ENCODE assay signal across 8 mouse cellular contexts in genomic region chr6:143099281-143099680, GRCm38 (mm10). TPM values are rescaled to one million over a fixed set of nuclear protein-coding genes. Genes with fewer than 3 reads are reported as not detected.
DNase-seq lines count a peak whose midpoint lies in the region; ATAC-seq and TF ChIP-seq lines count a peak whose summit lies in the region.

No protein-coding gene starts in this region.

- peak overlapping the region; percentile 91 for H3K9ac ChIP-seq in heart, embryonic 13.5 days

- H3K4me2 ChIP-seq in heart, embryonic 13.5 days, result peak overlapping the region; percentile 83

- H3K27me3 ChIP-seq in G1E (ENCODE audit: insufficient read depth, low read length), result no peaks in the 10 kb centered on the region
- no peaks in the 10 kb centered on the region; the same call in 1 of the 2 replicates for H3K27me3 ChIP-seq in heart, embryonic 13.5 days (replicated peaks)

- H3K9me3 ChIP-seq in G1E (replicated peaks), result no peaks in the 10 kb centered on the region
- H3K9me3 ChIP-seq in heart, embryonic 13.5 days, result peaks cover 5% of the 10 kb centered on the region; the same call in 1 of the 2 replicates

- 0% methylated on average over 20 of the region's 32 CpGs for WGBS in heart, embryonic 13.5 days

- peaks cover 39% of the 10 kb centered on the region for H3K4me1 ChIP-seq in G1E (ENCODE audit: insufficient read depth, low read depth, low read length)
- peaks cover 21% of the 10 kb centered on the region for H3K4me1 ChIP-seq in heart, embryonic 13.5 days

- no peak; the same call in 1 of the 2 replicates for TF ChIP-seq CTCF in left cerebral cortex, adult 2 months (IDR thresholded peaks at IDR 0.05)
- no peak for TF ChIP-seq CTCF in G1E (IDR thresholded peaks at IDR 0.05; ENCODE audit: low read depth, low read length)
- TF ChIP-seq CTCF in layer of hippocampus, adult 2 months (conservative IDR thresholded peaks at IDR 0.05), result peak; percentile 20; the same call in 1 of the 2 replicates

- peak; percentile 43 for ATAC-seq in G1E (ENCODE audit: extremely low read depth, insufficient number of reproducible peaks, low FRiP score, poor library complexity, severe bottlenecking)
- ATAC-seq in common myeloid progenitor, adult 5-6 weeks (replicated peaks; ENCODE audit: low read depth, poor library complexity, severe bottlenecking), result peak; percentile 41
- ATAC-seq in heart, embryonic 13.5 days (ENCODE audit: extremely low read depth, insufficient number of reproducible peaks, low FRiP score, low TSS enrichment), result peak; percentile 58
- peak; percentile 32; the same call in 1 of the 2 replicates for ATAC-seq in megakaryocyte-erythroid progenitor cell, adult 5-6 weeks (replicated peaks; ENCODE audit: low FRiP score, low TSS enrichment, poor library complexity, severe bottlenecking)

- DNase-seq in left cerebral cortex, adult 2 months (ENCODE audit: extremely low spot score in 1 of 2, low spot score in 2 of 2), result peak; percentile 36 to 59
- no peak for DNase-seq in left cerebral cortex, adult 11 months (ENCODE audit: low spot score)
- DNase-seq in G1E (ENCODE audit: low spot score), result peak; percentile 33
- peak in 1 of 2 experiments; percentile 27 for DNase-seq in layer of hippocampus, adult 2 months (ENCODE audit: low spot score in 2 of 2)
- DNase-seq in spleen, postnatal 14 days (ENCODE audit: low spot score in 2 of 2), result peak; percentile 34 to 39

- H3K4me3 ChIP-seq in left cerebral cortex, adult 2 months, result peak overlapping the region; percentile 92
- H3K4me3 ChIP-seq in G1E (ENCODE audit: low read depth, low read length), result peak overlapping the region; percentile 79
- peak overlapping the region; percentile 93 for H3K4me3 ChIP-seq in heart, embryonic 13.5 days
- peak overlapping the region; percentile 95 for H3K4me3 ChIP-seq in layer of hippocampus, adult 2 months

- H3K27ac ChIP-seq in left cerebral cortex, adult 2 months, result peak overlapping the region; percentile 97
- H3K27ac ChIP-seq in heart, embryonic 13.5 days (replicated peaks), result peak overlapping the region; percentile 91
- H3K27ac ChIP-seq in layer of hippocampus, adult 2 months, result peak overlapping the region; percentile 98

- intact Hi-C loops in left cerebral cortex, adult 2 months (cut with DNase I), result loop anchor here (2.0 kb wide), 2 partner anchors 68 to 76 kb away; partner anchors contain the start of gene Etnk1

- peaks cover 35% of the 10 kb centered on the region for H3K36me3 ChIP-seq in G1E (replicated peaks)
- peaks cover 12% of the 10 kb centered on the region for H3K36me3 ChIP-seq in heart, embryonic 13.5 days

RNA-seq across cellular contexts. Expression of gene C2cd5, which starts 0.7 kb away (rescaled TPM):
- total RNA-seq in left cerebral cortex, adult 2 months (2021), result 100 to 1,000 TPM; 103 to 104 TPM
- 137 and 149 TPM in 2 replicates for total RNA-seq in G1E (2014; fragmentation: Nextera tagmentation)
- total RNA-seq in G1E (2017), result 44.0 and 49.8 TPM in 2 replicates
- polyA plus RNA-seq in G1E (2012), result 12.4 and 16.8 TPM in 2 replicates
- 33.8 and 38.7 TPM in 2 replicates for total RNA-seq in common myeloid progenitor, adult 5-6 weeks (2017)
- polyA plus RNA-seq in heart, embryonic 13.5 days (2015; fragmentation: Nextera tagmentation; extraction: Ambion mirVana), result 16.5 and 18.1 TPM in 2 replicates
- 100 to 1,000 TPM; 106 to 108 TPM for total RNA-seq in layer of hippocampus, adult 2 months (2021)
- total RNA-seq in megakaryocyte-erythroid progenitor cell, adult 5-6 weeks (2014; fragmentation: Nextera tagmentation), result 57.8 and 81.5 TPM in 2 replicates
- 24.6 TPM in 2 replicates for total RNA-seq in megakaryocyte-erythroid progenitor cell, adult 5-6 weeks (2017)
